Mouse (Mus musculus): ENCODE results near the gene Marf1. TPM values are rescaled to one million over a fixed set of nuclear protein-coding genes. Genes with fewer than 3 reads are reported as not detected.

Gene Marf1
- 9.0 and 9.2 TPM in 2 replicates for polyA plus RNA-seq (2012; rRNA removed)

DNA sequence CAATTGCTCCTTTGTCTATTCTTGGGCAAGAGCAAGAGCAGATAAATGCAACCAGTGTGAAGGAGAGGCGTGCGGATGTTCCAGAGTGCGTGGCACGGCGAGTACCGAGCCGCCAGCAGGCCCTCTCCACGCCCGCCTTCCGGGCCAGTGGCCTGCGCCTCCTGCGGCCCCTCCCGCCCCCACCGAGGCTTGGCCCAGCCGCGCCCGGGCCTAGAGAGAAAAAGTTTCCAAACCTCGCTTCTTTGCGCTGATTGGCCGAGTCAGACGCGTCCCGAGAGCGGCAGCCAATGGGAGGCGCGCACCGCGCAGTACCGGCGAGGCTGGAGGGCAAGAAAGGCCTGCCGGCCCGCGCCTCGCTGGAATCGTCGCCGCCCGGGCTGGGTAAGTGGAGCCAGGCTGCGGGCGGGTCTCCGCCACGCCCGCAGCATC is at the start of gene Marf1, which contains the start of gene Nde1:
TSS of gene Marf1 (minus strand) at position 364 of the 429 bp plus-strand sequence.
TSS of gene Nde1 (plus strand) at position 288 of the 429 bp plus-strand sequence.

Other genes starting within 250 kb of the Marf1 start
- 0.56 and 0.66 TPM in 2 replicates for gene 2900011O08Rik, start 176.7 kb downstream of the Marf1 start, polyA plus RNA-seq (2012; rRNA removed)
- not detected in 2 replicates for gene Ifitm7, start 176.5 kb downstream of the Marf1 start, polyA plus RNA-seq (2012; rRNA removed)
- gene Nde1, start 76 bp downstream of the Marf1 start, polyA plus RNA-seq (2012; rRNA removed) = 28.6 and 31.5 TPM in 2 replicates
- gene Myh11, start 128.0 kb upstream of the Marf1 start, polyA plus RNA-seq (2012; rRNA removed) = 148 and 184 TPM in 2 replicates
- 30.4 and 34.0 TPM in 2 replicates for gene Fopnl, start 154.1 kb upstream of the Marf1 start, polyA plus RNA-seq (2012; rRNA removed)
- gene Abcc1, start 198.2 kb upstream of the Marf1 start, polyA plus RNA-seq (2012; rRNA removed) = 33.9 and 45.3 TPM in 2 replicates

Measured in colon, adult 2 months (tissue).